Mouse (Mus musculus): ENCODE measurements around the gene Ddt.

DNA sequence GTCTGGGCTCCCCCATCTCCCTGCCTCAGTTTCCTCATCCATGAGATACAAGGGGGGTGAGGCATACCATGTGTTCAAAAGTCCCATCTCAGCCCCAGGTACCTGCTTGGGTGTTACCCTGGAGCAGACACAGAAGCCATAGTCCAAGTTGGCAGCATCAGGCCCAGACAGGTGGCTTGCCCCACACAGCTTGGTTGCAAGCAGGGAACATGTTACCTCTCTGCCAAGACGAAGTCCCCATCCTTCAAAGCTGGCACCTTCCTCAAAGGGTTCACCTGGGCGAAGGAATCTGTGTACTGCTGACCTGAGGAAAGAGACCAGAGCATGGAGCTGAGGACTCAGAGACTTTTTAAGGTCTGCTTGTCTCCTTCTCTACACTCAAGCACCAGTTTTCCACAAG is 4.7 kb upstream of the Ddt start:
- TF ChIP-seq CTCF (IDR thresholded peaks at IDR 0.05; ENCODE audit: borderline replicate concordance, insufficient read depth, low read length): no peak
- TF ChIP-seq POLR2A (IDR thresholded peaks at IDR 0.05; ENCODE audit: low read depth, low read length): no peak
